Mouse (Mus musculus) megakaryocyte, embryonic 14.5 days (primary cell): ENCODE measurements around the gene Sik3. TPM values are rescaled to one million over a fixed set of nuclear protein-coding genes. Genes with fewer than 3 reads are reported as not detected.
A peak's percentile ranks its signal among the peaks of the same experiment; 100 is the strongest.
"Not testable (repeated sequence)": the region's sequence is repeated elsewhere in the genome, so short reads cannot be mapped to it uniquely, and the experiment has no call there.

Experiments used
- H3K27me3 ChIP-seq: replicated peaks from 2 replicates; pipeline ENCODE3; 2012; ENCODE audit warnings: inconsistent platforms
- H3K36me3 ChIP-seq: replicated peaks from 2 replicates; pipeline ENCODE3; 2012; ENCODE audit warnings: low read length, inconsistent platforms, mixed read lengths
- H3K4me1 ChIP-seq: 2 replicates; pipeline ENCODE4 v1.6.1; 2012; ENCODE audit warnings: inconsistent platforms
- H3K4me3 ChIP-seq: replicated peaks from 2 replicates; pipeline ENCODE3; 2012; ENCODE audit warnings: moderate library complexity, mild to moderate bottlenecking, inconsistent platforms
- H3K9me3 ChIP-seq: 2 replicates; pipeline ENCODE4 v1.6.1; 2012; ENCODE audit warnings: inconsistent platforms
- FLI1 ChIP-seq: IDR thresholded peaks from 2 replicates; pipeline ENCODE4 v1.6.1; 2012; ENCODE audit warnings: low read length, inconsistent platforms, mixed read lengths
- GATA1 ChIP-seq: IDR thresholded peaks from 3 replicates; pipeline ENCODE4 v1.6.1; 2012; ENCODE audit warnings: mixed read lengths, low read length, inconsistent platforms, borderline replicate concordance
- polyA plus RNA-seq: library from polyadenylated mRNA; stranded (reverse); fragments of >175 nt; gene quantifications from 2 replicates; pipeline ENCODE4 v1.2.3, GENCODE M21; 2012; ENCODE audit warnings: low replicate concordance; ENCODE audit not compliant: insufficient read depth

Sik3 gene
- polyA plus RNA-seq, 1 experiment: 17.3 TPM

DNA sequence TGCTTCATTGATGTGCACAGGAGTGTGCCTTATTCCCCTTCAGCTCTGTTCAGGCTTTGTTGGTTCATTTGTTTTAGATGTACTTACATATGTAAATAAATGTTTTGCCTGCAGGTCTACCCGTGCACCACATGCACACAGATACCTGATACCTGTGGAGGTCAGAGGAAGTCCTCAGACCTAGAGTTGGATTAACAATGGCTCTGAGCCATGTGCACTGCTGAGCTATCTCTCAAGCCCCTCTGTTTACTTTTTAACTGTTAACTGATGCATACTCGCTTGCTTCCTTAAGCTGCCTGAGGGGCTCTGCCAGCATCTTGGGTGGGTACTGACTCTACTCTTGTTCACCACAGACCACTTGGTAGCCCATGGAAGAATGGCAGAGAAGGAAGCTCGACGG is 142.4 kb downstream of the Sik3 start:
- Histone ChIP-seq H3K4me3 (no peak overlapping the region), H3K4me1 (peaks cover 96% of the 10 kb centered on the region), H3K9me3 (no peaks in the 10 kb centered on the region), H3K27me3 (no peaks in the 10 kb centered on the region), H3K36me3 (peaks cover 47% of the 10 kb centered on the region)
- no peak for TF ChIP-seq FLI1

- H3K4me3 ChIP-seq, H3K9me3 ChIP-seq, H3K27me3 ChIP-seq: not testable (repeated sequence)
- H3K36me3 ChIP-seq: peaks cover 55% of the 10 kb centered on the region
- peaks cover 96% of the 10 kb centered on the region for H3K4me1 ChIP-seq
Measured at GRCm38 (mm10) chr9:46155818-46156217, 143.2 kb downstream of the Sik3 start.

DNA sequence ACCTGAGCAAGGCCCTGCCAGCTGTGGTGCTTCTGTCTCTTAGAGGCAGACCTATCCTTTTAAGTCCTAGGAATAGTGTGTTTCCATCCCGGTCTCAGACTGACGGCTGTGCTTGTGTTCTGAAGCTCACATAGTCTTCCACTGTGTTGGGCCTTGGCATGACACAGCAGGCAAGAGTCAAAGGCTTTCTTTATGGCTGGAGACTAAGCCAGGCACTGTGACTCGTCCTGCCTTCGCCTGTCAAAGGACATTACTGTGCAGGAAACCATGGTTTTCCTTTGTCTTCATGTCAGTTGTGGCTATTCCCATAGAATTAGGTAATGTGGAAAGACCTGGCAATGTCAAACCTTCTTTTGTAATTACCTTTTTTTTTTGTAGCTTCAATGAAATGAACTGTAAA is 144.1 kb downstream of the Sik3 start:
- TF ChIP-seq GATA1 (no peak), FLI1 (no peak)
- Histone ChIP-seq H3K27me3 (no peaks in the 10 kb centered on the region), H3K4me3 (no peak overlapping the region), H3K36me3 (peaks cover 59% of the 10 kb centered on the region), H3K9me3 (no peaks in the 10 kb centered on the region), H3K4me1 (peaks cover 96% of the 10 kb centered on the region)

GRCm38 (mm10) chr9:46158273-46158813 is 145.7 kb downstream of the Sik3 start:
- H3K27me3 ChIP-seq: no peaks in the 10 kb centered on the region
- peaks cover 94% of the 10 kb centered on the region for H3K4me1 ChIP-seq
- no peak overlapping the region for H3K4me3 ChIP-seq
- no peak for TF ChIP-seq GATA1
- no peak for TF ChIP-seq FLI1
- no peaks in the 10 kb centered on the region for H3K9me3 ChIP-seq
- peaks cover 67% of the 10 kb centered on the region for H3K36me3 ChIP-seq

- peaks cover 71% of the 10 kb centered on the region for H3K36me3 ChIP-seq
- H3K27me3 ChIP-seq: no peaks in the 10 kb centered on the region
- TF ChIP-seq GATA1 (no peak), FLI1 (no peak)
- no peaks in the 10 kb centered on the region for H3K9me3 ChIP-seq
- no peak overlapping the region for H3K4me3 ChIP-seq
- H3K4me1 ChIP-seq: peaks cover 65% of the 10 kb centered on the region
Measured at GRCm38 (mm10) chr9:46163430-46163829, 150.8 kb downstream of the Sik3 start.

GRCm38 (mm10) chr9:46168802-46169201 is 156.2 kb downstream of the Sik3 start:
- Histone ChIP-seq H3K9me3 (no peaks in the 10 kb centered on the region), H3K4me1 (peaks cover 45% of the 10 kb centered on the region), H3K4me3 (no peak overlapping the region), H3K27me3 (no peaks in the 10 kb centered on the region), H3K36me3 (peaks cover 48% of the 10 kb centered on the region)
- TF ChIP-seq GATA1: no peak
- no peak for TF ChIP-seq FLI1

DNA sequence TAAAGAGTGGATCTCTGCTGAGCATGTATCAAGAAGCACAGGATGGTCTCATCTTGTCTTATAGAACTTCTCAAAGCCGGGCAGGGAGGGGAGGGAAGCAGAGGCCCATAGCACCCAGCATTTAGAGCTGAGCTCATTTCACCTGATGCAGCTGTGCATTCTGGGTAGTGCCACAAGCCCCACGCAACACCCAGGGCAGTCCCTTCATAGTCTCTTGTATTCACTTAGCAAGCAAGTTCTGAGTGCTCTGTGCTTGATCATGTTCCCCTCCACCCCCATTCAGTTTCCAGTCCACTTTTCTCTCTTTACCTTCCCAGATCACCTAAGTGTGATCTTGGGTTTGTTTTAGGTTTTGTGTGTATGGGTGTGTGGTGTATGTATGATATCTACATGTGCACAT is 159.6 kb downstream of the Sik3 start:
- TF ChIP-seq GATA1: no peak
- TF ChIP-seq FLI1: no peak
- Histone ChIP-seq H3K9me3 (no peaks in the 10 kb centered on the region), H3K4me1 (peaks cover 64% of the 10 kb centered on the region), H3K4me3 (no peak overlapping the region), H3K36me3 (peaks cover 45% of the 10 kb centered on the region), H3K27me3 (no peaks in the 10 kb centered on the region)

GRCm38 (mm10) chr9:46172953-46173352 is 160.3 kb downstream of the Sik3 start:
- Histone ChIP-seq H3K27me3 (no peaks in the 10 kb centered on the region), H3K4me3 (no peak overlapping the region), H3K36me3 (peaks cover 45% of the 10 kb centered on the region), H3K9me3 (no peaks in the 10 kb centered on the region), H3K4me1 (peaks cover 70% of the 10 kb centered on the region)
- TF ChIP-seq FLI1 (no peak), GATA1 (no peak)

- Histone ChIP-seq H3K4me1 (peaks cover 76% of the 10 kb centered on the region), H3K9me3 (no peaks in the 10 kb centered on the region), H3K27me3 (no peaks in the 10 kb centered on the region), H3K36me3 (peaks cover 52% of the 10 kb centered on the region), H3K4me3 (peak overlapping the region; percentile 62)
- TF ChIP-seq FLI1: no peak
- TF ChIP-seq GATA1: no peak
Measured at GRCm38 (mm10) chr9:46173919-46174318, 161.3 kb downstream of the Sik3 start.

- TF ChIP-seq FLI1 (no peak), GATA1 (no peak)
- Histone ChIP-seq H3K27me3 (no peaks in the 10 kb centered on the region), H3K4me1 (peaks cover 75% of the 10 kb centered on the region), H3K9me3 (no peaks in the 10 kb centered on the region), H3K4me3 (peak overlapping the region; percentile 38), H3K36me3 (peaks cover 55% of the 10 kb centered on the region)
Measured at GRCm38 (mm10) chr9:46174770-46175294, 162.2 kb downstream of the Sik3 start.

DNA sequence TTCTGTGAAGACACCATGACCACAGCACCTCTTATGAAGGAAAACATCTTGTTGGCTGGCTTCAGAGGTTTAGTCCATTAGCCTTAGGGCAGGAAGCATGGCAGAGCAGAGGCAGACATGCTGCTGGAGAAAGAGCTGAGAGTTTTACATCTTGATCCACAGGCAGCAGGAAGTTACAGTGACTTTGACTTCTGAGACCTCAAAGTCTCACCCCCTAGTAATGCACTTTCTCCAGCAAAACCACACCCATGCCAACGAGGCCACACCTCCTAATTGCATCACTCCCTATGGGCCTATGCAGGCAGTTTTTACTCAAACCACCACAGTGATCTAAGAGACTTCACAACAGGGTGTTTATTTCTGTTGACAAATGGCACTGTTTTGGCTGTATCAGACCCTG is 162.7 kb downstream of the Sik3 start:
- Histone ChIP-seq H3K36me3 (peaks cover 55% of the 10 kb centered on the region), H3K4me3 (peak overlapping the region; percentile 21), H3K9me3 (no peaks in the 10 kb centered on the region), H3K4me1 (peaks cover 80% of the 10 kb centered on the region), H3K27me3 (no peaks in the 10 kb centered on the region)
- TF ChIP-seq FLI1: no peak
- no peak; the same call in 2 of the 3 replicates for TF ChIP-seq GATA1
